Mouse (Mus musculus): ENCODE data around the gene Mpp1.
A peak's percentile ranks its signal among the peaks of the same experiment; 100 is the strongest.

Gene Mpp1

DNA sequence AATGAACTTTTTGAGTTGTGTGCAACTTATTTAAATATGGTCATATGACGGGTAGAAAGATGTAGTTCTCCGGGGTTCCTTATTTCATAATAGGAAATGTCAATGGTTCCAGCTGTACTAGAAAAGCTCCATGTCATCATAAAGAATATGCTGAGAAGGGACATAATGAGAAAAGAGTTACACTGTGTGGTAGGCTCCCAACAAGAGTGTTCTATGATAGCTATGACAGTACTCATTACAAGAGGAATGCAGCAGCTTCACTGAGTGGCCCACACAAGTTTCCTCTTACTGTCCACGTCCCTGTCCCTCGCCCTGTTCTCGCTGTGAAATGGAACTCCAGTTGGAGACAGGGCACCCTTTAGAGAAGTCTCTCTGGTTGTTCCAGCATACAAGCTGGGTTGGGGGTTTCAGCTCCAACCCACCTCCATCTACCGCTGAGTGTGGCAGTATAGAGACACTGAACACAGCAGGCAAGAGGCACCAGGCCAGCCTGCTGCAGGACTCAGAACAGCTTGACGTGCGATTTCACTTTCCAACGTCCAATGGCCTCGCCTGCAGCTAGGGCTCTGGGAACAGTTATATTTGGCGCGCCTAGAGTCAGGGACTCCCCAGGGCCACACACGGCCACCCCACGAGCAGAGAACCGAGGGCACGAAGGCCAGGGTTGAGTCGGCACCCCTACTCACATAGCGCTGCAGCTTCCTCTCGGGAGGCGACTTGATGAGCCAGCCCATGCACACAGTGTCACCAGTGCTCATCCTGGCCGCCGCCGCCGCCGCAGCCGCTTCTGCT, 46.6 kb downstream of the Mpp1 start:
- peak in 1 of 2 experiments; percentile 29 for DNase-seq

DNA sequence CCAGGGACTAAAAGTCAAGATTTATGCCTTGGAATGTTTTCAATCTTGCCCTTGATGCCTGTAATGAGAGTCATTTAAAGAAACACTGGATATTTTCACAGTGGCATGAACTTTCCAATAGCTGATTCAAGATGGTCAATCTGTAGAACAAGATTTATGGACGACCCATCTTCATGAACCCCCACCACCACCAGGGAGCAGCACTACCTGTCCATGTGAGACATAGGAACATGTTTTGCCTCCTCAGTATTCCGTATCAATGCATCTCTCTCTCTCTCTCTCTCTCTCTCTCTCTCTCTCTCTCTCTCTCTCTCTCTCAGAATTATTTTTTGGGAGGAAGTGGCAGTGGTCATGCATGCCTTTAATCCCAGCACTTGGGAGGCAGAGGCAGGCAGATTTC, 48.5 kb downstream of the Mpp1 start:
- peak in 1 of 2 experiments; percentile 29 for DNase-seq
